Mouse (Mus musculus): ENCODE results near the gene Gm21173. TPM values are rescaled to one million over a fixed set of nuclear protein-coding genes. Genes with fewer than 3 reads are reported as not detected.
"Not testable (repeated sequence)": the region's sequence is repeated elsewhere in the genome, so short reads cannot be mapped to it uniquely, and the experiment has no call there.

The Gm21173 gene
- not detected in 2 replicates for polyA plus RNA-seq (2015; fragmentation: Nextera tagmentation; extraction: Ambion mirVana)

- H3K27me3 ChIP-seq (ENCODE audit: insufficient read depth, low read length); H3K4me3 ChIP-seq (ENCODE audit: low read depth, low read length); H3K27ac ChIP-seq (ENCODE audit: low read depth); DNase-seq; H3K4me1 ChIP-seq (ENCODE audit: insufficient read depth); H3K9me3 ChIP-seq (ENCODE audit: low read length); H3K4me2 ChIP-seq (ENCODE audit: low read depth, low read length); ATAC-seq; H3K9ac ChIP-seq (replicated peaks); H3K36me3 ChIP-seq (replicated peaks; ENCODE audit: insufficient read depth, low read length): not testable (repeated sequence)
- WGBS (ENCODE audit: insufficient replicate concordance): no CpG with 5 or more reads among the region's 5 CpGs
Measured at GRCm38 (mm10) chrY:76761300-76761699, at the start of gene Gm21173. Gene Gm21173 (plus strand): TSS chrY:76761600.
